Mouse (Mus musculus): ENCODE results near the gene Mrps34.

GRCm38 (mm10) chr17:24893276-24893675 lies 1.6 kb upstream of the Mrps34 start:
- TF ChIP-seq CTCF (IDR thresholded peaks at IDR 0.05; ENCODE audit: borderline replicate concordance, extremely low read depth, insufficient read depth, insufficient read length) (no peak), POLR2A (IDR thresholded peaks at IDR 0.05; ENCODE audit: borderline replicate concordance, extremely low read depth, insufficient read depth, insufficient read length, poor library complexity, severe bottlenecking) (no peak)

All from brain, embryonic 14.5 days (tissue).